Mouse (Mus musculus): ENCODE measurements around the gene Arpc5. TPM values are rescaled to one million over a fixed set of nuclear protein-coding genes. Genes with fewer than 3 reads are reported as not detected.
"Not testable (repeated sequence)": the region's sequence is repeated elsewhere in the genome, so short reads cannot be mapped to it uniquely, and the experiment has no call there.

The Arpc5 gene
- total RNA-seq, 2 experiments from 2014 or later = 197 to 200 TPM

DNA sequence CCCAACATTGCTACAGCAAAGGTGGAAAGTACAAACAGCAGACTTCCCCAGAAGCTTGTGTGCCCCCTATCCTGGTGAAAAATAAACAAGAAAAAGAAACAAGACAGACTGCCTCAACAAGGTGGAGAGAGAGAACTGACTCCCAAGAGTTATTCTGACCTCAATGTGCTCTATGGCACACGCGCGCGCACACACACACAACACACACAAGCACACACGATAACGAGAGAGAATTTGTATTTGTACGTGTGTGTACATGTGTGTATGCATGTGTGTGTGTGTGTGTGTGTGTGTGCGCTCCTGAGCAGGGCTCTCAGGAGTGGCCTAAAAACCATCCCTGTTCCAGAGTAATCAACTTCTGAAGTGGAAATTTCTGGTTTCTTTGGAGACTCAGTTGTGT, 18.3 kb downstream of the Arpc5 start:
- DNase-seq = no peak

GRCm38 (mm10) chr1:152785446-152785845, 19.1 kb downstream of the Arpc5 start:
- DNase-seq = not testable (repeated sequence)

GRCm38 (mm10) chr1:152786953-152787352, 20.6 kb downstream of the Arpc5 start:
- no peak for DNase-seq

GRCm38 (mm10) chr1:152788121-152788660, 21.8 kb downstream of the Arpc5 start:
- no peak for DNase-seq

- no peak for DNase-seq
Observed at GRCm38 (mm10) chr1:152790254-152790653, 23.9 kb downstream of the Arpc5 start.

DNA sequence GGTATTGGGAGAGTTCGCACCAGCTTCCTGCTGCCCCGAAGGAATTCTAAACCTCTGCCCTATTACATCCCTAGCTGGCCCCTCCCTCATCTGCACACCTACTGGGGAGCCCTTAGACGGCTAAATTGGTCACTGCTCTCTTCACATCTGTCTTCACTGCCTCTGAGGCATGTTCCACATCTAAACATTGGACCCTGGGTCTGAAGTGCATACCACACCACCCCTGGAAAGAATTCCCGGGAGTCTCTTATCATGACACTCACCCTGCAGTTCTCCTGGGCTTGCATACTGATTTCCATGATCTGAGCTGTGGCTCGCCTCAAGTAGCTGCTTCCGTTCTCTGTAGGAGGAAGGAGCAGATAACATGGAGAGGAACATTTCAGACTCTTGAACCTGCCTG, 24.5 kb downstream of the Arpc5 start:
- DNase-seq = no peak

DNA sequence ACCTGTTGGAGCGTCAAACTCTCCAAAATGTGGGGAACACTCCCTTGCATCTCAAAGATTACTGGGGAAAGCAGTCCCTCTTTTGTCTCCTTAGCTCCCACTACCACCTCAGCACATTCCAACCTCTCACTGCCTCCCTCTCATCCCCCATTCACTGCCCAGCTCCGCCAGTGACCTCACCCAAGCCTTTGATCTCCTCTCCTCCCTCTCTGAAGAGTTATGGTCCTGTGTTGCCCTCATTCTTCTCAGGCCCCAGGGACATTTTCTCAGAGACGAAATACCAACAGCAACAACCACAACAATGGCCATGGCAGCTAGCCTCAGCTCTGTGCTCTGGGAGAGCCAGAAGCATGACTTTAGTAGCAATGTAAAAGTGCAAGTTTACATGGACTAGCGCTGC, 24.9 kb downstream of the Arpc5 start:
- no peak for DNase-seq

DNA sequence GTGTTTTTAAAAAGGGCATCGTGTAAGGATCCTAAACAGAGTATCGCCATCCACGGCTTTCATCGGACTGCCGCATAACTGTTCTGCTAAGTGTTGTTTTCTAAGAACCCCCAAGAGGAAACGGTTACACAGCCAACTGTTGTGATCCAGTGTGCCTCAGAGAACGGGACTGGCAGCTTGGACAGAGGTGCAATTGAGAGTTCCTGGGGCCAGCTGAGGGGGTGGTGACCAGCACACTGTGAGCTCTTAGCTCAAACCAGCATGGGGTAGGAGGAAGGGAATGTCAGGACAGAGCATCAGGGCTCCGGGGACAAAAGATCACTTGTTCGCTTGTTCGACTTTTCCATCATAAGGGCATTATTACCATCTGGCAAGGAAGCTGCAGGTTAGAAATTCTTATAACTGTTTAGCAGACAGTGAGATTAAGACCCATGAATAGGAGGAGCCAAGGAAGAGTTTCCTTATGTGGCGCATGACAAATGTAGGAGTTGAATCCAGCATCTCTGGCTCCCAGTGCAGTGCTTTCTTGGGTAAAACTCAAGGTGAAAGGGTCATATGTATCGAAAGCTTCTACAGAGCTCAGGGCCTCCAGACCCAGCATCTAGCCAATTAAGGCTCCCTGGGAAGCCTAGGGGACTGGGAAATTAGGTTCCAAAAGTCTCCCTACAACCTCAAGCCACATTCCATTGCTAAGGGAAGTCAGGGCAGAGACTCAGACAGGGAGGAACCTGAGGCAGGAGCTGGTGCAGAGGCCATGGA, 26.6 kb downstream of the Arpc5 start:
- peak; percentile 27 to 45 for DNase-seq

DNA sequence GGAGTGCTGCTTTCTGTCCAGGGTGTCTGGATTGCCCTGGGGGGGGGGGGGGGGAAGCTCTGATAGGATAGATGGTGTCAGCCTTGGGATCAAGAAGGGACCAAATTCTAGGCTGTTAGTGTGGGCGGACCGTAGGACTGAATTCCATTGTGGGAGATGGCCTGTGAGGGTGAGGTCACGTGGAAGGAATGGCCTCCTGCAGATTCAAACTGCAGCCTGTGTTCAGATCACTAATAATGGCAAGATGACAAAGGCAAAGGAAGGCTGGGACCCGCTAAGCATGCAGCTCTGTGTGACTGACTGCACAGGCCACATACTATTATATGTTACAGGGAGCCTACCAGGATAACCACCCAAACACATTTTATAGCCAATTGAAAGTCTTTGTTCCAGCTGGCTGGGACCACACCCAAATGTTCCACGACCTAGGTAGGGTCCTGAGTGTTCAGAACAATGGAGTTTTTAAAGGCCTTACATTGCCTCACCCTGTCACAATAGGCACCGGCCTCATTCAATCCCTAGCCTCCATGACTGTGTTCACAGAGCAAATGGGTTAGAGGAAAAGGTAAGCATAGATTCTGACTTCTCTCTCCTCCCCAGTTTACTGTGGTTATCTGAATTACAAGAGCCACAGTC, 27.3 kb downstream of the Arpc5 start:
- DNase-seq = no peak

GRCm38 (mm10) chr1:152795688-152796255, 29.4 kb downstream of the Arpc5 start:
- DNase-seq = no peak

GRCm38 (mm10) chr1:152796683-152797263, 30.4 kb downstream of the Arpc5 start:
- no peak for DNase-seq

GRCm38 (mm10) chr1:152798125-152798524, 31.8 kb downstream of the Arpc5 start:
- DNase-seq = no peak

DNA sequence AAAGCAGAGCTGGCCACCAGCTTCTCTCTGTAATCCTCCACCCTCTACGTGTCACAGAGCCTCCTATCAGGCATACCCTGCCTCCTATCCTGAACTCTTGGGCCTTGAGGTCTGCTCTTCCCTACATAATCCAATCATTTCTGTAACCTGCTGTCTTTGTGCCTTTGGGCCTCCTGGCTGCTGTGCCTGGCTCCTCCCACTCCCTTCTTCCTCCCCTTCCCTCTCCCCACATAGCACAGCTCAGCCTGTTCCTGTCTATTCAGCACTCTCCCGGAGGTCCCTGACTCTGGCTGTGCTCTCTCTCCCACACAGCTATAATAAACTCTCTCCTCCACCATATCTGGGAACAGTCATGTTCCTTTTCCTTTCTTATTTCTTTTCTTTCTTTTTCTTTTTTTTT, 33.6 kb downstream of the Arpc5 start, which contains the start of gene Ncf2:
Gene Ncf2 (plus strand): TSS at position 298 of the 400 bp plus-strand sequence.
- no peak for DNase-seq

- no peak for DNase-seq
Observed at GRCm38 (mm10) chr1:152800633-152801176, 34.4 kb downstream of the Arpc5 start.

DNA sequence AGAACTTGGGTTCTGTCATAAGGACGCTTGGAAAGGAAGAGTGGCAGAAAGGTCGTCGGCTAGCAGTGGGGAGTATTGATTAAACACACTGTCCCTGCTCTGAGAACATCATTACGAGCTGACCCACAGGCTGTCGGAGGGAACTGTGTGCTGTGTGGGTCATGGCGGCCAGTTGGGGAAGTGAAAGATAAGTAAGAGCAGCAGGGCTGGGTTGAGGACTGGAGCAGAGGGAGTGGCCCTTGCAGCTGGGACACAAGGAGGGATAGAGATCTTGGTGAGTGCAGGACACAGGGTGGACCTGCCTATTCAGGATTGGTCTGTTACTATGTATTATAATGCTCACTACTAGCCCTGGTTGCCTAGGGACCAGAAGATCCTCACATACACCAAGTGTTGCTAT, 38.6 kb downstream of the Arpc5 start:
- DNase-seq = no peak

DNA sequence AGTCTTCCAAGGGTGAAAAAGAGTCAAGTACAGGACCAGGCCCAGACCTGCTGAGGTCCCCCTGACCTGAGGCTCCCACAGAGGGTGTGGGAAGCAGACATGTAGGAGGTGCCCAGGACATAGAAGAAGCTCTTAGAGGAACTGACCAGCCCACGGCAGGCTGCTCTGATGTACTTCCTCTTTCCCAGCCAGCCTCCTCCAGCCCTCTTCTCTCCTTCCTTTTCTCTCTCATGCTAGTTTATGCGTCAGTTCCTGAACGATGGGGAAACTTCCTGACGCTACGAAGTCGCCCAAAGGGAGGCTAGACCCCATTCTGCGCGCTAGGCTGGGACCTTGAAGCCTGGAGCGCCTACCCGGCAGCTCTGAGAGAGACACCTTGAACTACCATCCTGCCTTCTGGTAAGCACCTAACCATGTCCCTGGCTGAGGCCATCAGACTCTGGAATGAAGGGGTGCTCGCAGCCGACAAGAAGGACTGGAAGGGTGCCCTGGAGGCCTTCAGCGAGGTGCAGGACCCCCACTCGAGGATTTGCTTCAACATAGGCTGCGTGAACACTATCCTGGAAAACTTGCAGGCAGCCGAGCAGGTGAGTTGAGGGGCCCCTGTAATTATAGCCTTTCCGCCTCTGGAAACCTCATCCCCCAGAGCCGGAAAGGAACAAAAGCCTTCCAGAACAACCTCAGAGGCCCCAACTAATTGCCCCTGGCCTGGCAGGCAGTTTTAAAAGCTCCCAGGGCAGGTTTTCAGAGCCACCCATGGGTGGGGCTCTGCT, 41.5 kb downstream of the Arpc5 start:
- DNase-seq = no peak

DNA sequence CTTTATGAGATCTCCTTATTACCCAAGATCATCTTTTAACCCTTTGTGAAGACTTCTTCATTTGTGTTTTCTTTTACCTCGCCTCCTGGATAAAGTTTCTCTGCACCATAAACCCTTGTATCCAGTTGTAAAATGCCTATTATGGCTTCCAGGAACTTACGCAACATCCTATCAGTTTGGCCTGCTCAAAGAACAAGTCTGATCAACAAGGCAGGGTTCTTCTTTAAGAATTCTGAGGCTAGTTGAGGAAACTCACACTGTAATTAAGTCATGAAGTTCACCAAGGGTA, 42.0 kb downstream of the Arpc5 start:
- no peak for DNase-seq

GRCm38 (mm10) chr1:152809541-152810252, 43.4 kb downstream of the Arpc5 start:
- no peak for DNase-seq

- no peak for DNase-seq
Observed at GRCm38 (mm10) chr1:152810533-152811439, 44.4 kb downstream of the Arpc5 start.

- DNase-seq = no peak
Observed at GRCm38 (mm10) chr1:152815265-152815701, 48.9 kb downstream of the Arpc5 start.
